Mouse (Mus musculus): ENCODE results near the gene Stn1. TPM values are rescaled to one million over a fixed set of nuclear protein-coding genes. Genes with fewer than 3 reads are reported as not detected.

The Stn1 gene
- polyA plus RNA-seq, 1 experiment from 2014 or later, result 55.5 TPM

- 8% methylated on average over 6 of the region's 6 CpGs for WGBS
- Histone ChIP-seq H3K4me3 (ENCODE audit: low read length) (peak overlapping the region; percentile 67), H3K9me3 (ENCODE audit: control insufficient read depth, low read length) (0 out of 2 replicates have a peak, but pooled peaks cover 3% of the 10 kb centered on the region), H3K27me3 (ENCODE audit: control insufficient read depth, insufficient read depth, low read depth, low read length) (no peaks in the 10 kb centered on the region), H3K36me3 (ENCODE audit: control insufficient read depth, insufficient read depth, low read length) (no peaks in the 10 kb centered on the region), H3K4me1 (replicated peaks; ENCODE audit: control insufficient read depth, insufficient read depth, low read length) (peaks cover 46% of the 10 kb centered on the region), H3K9ac (ENCODE audit: low read length) (peak overlapping the region; percentile 82), H3K27ac (ENCODE audit: low read length) (0 out of 2 replicates have a peak overlapping the region, but pooled peaks have one; percentile 16), H3K4me2 (ENCODE audit: low read depth, low read length) (peak overlapping the region; percentile 96)
- no peak for ATAC-seq (ENCODE audit: low read depth)
Observed at GRCm38 (mm10) chr19:47462725-47463124, 74.6 kb downstream of the Stn1 start.

- WGBS, result 73% methylated on average over 3 of the region's 3 CpGs
- Histone ChIP-seq H3K27me3 (ENCODE audit: control insufficient read depth, insufficient read depth, low read depth, low read length) (no peaks in the 10 kb centered on the region), H3K27ac (ENCODE audit: low read length) (0 out of 2 replicates have a peak overlapping the region, but pooled peaks have one; percentile 20), H3K9ac (ENCODE audit: low read length) (no peak overlapping the region), H3K36me3 (ENCODE audit: control insufficient read depth, insufficient read depth, low read length) (no peaks in the 10 kb centered on the region), H3K4me3 (ENCODE audit: low read length) (no peak overlapping the region; the same call in 1 of the 2 replicates), H3K9me3 (ENCODE audit: control insufficient read depth, low read length) (0 out of 2 replicates have a peak, but pooled peaks cover 3% of the 10 kb centered on the region), H3K4me1 (replicated peaks; ENCODE audit: control insufficient read depth, insufficient read depth, low read length) (peaks cover 50% of the 10 kb centered on the region), H3K4me2 (ENCODE audit: low read depth, low read length) (peak overlapping the region; percentile 96)
- no peak for ATAC-seq (ENCODE audit: low read depth)
Observed at GRCm38 (mm10) chr19:47461838-47462237, 75.5 kb downstream of the Stn1 start.

GRCm38 (mm10) chr19:47461386-47461785, 75.9 kb downstream of the Stn1 start:
- no peaks in the 10 kb centered on the region for H3K27me3 ChIP-seq (ENCODE audit: control insufficient read depth, insufficient read depth, low read depth, low read length)
- H3K4me2 ChIP-seq (ENCODE audit: low read depth, low read length), result 0 out of 2 replicates have a peak overlapping the region, but pooled peaks have one; percentile 96
- 55% methylated on average over 9 of the region's 9 CpGs for WGBS
- H3K9ac ChIP-seq (ENCODE audit: low read length), result no peak overlapping the region
- no peak overlapping the region for H3K4me3 ChIP-seq (ENCODE audit: low read length)
- H3K36me3 ChIP-seq (ENCODE audit: control insufficient read depth, insufficient read depth, low read length), result no peaks in the 10 kb centered on the region
- peak overlapping the region; percentile 32 for H3K27ac ChIP-seq (ENCODE audit: low read length)
- peaks cover 50% of the 10 kb centered on the region for H3K4me1 ChIP-seq (replicated peaks; ENCODE audit: control insufficient read depth, insufficient read depth, low read length)
- ATAC-seq (ENCODE audit: low read depth), result no peak
- 0 out of 2 replicates have a peak, but pooled peaks cover 3% of the 10 kb centered on the region for H3K9me3 ChIP-seq (ENCODE audit: control insufficient read depth, low read length)

- H3K4me2 ChIP-seq (ENCODE audit: low read depth, low read length), result peak overlapping the region; percentile 26; the same call in 1 of the 2 replicates
- H3K4me1 ChIP-seq (replicated peaks; ENCODE audit: control insufficient read depth, insufficient read depth, low read length), result peaks cover 53% of the 10 kb centered on the region
- 37% methylated on average over 19 of the region's 19 CpGs for WGBS
Observed at GRCm38 (mm10) chr19:47460120-47460960, 77.0 kb downstream of the Stn1 start.

GRCm38 (mm10) chr19:47459214-47459613, 78.1 kb downstream of the Stn1 start:
- Histone ChIP-seq H3K4me3 (ENCODE audit: low read length) (no peak overlapping the region), H3K4me1 (replicated peaks; ENCODE audit: control insufficient read depth, insufficient read depth, low read length) (peaks cover 59% of the 10 kb centered on the region), H3K27ac (ENCODE audit: low read length) (no peak overlapping the region), H3K9ac (ENCODE audit: low read length) (no peak overlapping the region), H3K27me3 (ENCODE audit: control insufficient read depth, insufficient read depth, low read depth, low read length) (no peaks in the 10 kb centered on the region), H3K36me3 (ENCODE audit: control insufficient read depth, insufficient read depth, low read length) (no peaks in the 10 kb centered on the region), H3K9me3 (ENCODE audit: control insufficient read depth, low read length) (0 out of 2 replicates have a peak, but pooled peaks cover 3% of the 10 kb centered on the region), H3K4me2 (ENCODE audit: low read depth, low read length) (no peak overlapping the region)
- WGBS, result 90% methylated on average over 5 of the region's 5 CpGs
- no peak for ATAC-seq (ENCODE audit: low read depth)

More at GRCm38 (mm10) chr19:47460120-47460960, 77.0 kb downstream of the Stn1 start:
- Histone ChIP-seq H3K27ac (ENCODE audit: low read length) (peak overlapping the region; percentile 32), H3K27me3 (ENCODE audit: control insufficient read depth, insufficient read depth, low read depth, low read length) (no peaks in the 10 kb centered on the region), H3K4me3 (ENCODE audit: low read length) (peak overlapping the region; percentile 1; the same call in 1 of the 2 replicates), H3K9ac (ENCODE audit: low read length) (no peak overlapping the region), H3K9me3 (ENCODE audit: control insufficient read depth, low read length) (0 out of 2 replicates have a peak, but pooled peaks cover 3% of the 10 kb centered on the region), H3K36me3 (ENCODE audit: control insufficient read depth, insufficient read depth, low read length) (no peaks in the 10 kb centered on the region)
- ATAC-seq (ENCODE audit: low read depth), result no peak

- WGBS, result 38% methylated on average over 17 of the region's 17 CpGs
- Histone ChIP-seq H3K9me3 (ENCODE audit: control insufficient read depth, low read length) (0 out of 2 replicates have a peak, but pooled peaks cover 3% of the 10 kb centered on the region), H3K9ac (ENCODE audit: low read length) (no peak overlapping the region), H3K4me3 (ENCODE audit: low read length) (no peak overlapping the region), H3K4me2 (ENCODE audit: low read depth, low read length) (no peak overlapping the region), H3K27ac (ENCODE audit: low read length) (no peak overlapping the region), H3K36me3 (ENCODE audit: control insufficient read depth, insufficient read depth, low read length) (no peaks in the 10 kb centered on the region), H3K4me1 (replicated peaks; ENCODE audit: control insufficient read depth, insufficient read depth, low read length) (peaks cover 64% of the 10 kb centered on the region), H3K27me3 (ENCODE audit: control insufficient read depth, insufficient read depth, low read depth, low read length) (no peaks in the 10 kb centered on the region)
- ATAC-seq (ENCODE audit: low read depth), result no peak
Observed at GRCm38 (mm10) chr19:47458504-47459161, 78.7 kb downstream of the Stn1 start.

- WGBS, result 48% methylated on average over 13 of the region's 13 CpGs
- 0 out of 2 replicates have a peak, but pooled peaks cover 3% of the 10 kb centered on the region for H3K9me3 ChIP-seq (ENCODE audit: control insufficient read depth, low read length)
- H3K4me1 ChIP-seq (replicated peaks; ENCODE audit: control insufficient read depth, insufficient read depth, low read length), result peaks cover 58% of the 10 kb centered on the region
- H3K9ac ChIP-seq (ENCODE audit: low read length), result 0 out of 2 replicates have a peak overlapping the region, but pooled peaks have one; percentile 21
- H3K4me3 ChIP-seq (ENCODE audit: low read length), result no peak overlapping the region
- H3K27ac ChIP-seq (ENCODE audit: low read length), result no peak overlapping the region
- ATAC-seq (ENCODE audit: low read depth), result no peak
- no peaks in the 10 kb centered on the region for H3K36me3 ChIP-seq (ENCODE audit: control insufficient read depth, insufficient read depth, low read length)
- no peak overlapping the region for H3K4me2 ChIP-seq (ENCODE audit: low read depth, low read length)
- no peaks in the 10 kb centered on the region for H3K27me3 ChIP-seq (ENCODE audit: control insufficient read depth, insufficient read depth, low read depth, low read length)
Observed at GRCm38 (mm10) chr19:47457711-47458503, 79.4 kb downstream of the Stn1 start.

- H3K4me1 ChIP-seq (replicated peaks; ENCODE audit: control insufficient read depth, insufficient read depth, low read length), result peaks cover 49% of the 10 kb centered on the region
- H3K9me3 ChIP-seq (ENCODE audit: control insufficient read depth, low read length), result no peaks in the 10 kb centered on the region
- no peak overlapping the region for H3K4me3 ChIP-seq (ENCODE audit: low read length)
- H3K9ac ChIP-seq (ENCODE audit: low read length), result no peak overlapping the region
- no peak overlapping the region for H3K27ac ChIP-seq (ENCODE audit: low read length)
- 49% methylated on average over 6 of the region's 6 CpGs for whole genome bisulfite sequencing
- H3K36me3 ChIP-seq (ENCODE audit: control insufficient read depth, insufficient read depth, low read length), result no peaks in the 10 kb centered on the region
- no peaks in the 10 kb centered on the region for H3K27me3 ChIP-seq (ENCODE audit: control insufficient read depth, insufficient read depth, low read depth, low read length)
- no peak for ATAC-seq (ENCODE audit: low read depth)
- H3K4me2 ChIP-seq (ENCODE audit: low read depth, low read length), result no peak overlapping the region
Observed at GRCm38 (mm10) chr19:47456021-47456420, 81.3 kb downstream of the Stn1 start.

Data from lung, embryonic 16.5 days (tissue).